Mouse (Mus musculus): ENCODE data around the gene Map3k12.
A peak's percentile ranks its signal among the peaks of the same experiment; 100 is the strongest.

The Map3k12 gene

GRCm38 (mm10) chr15:102503924-102504782 is 12.7 kb downstream of the Map3k12 start:
- DNase-seq (ENCODE audit: low read depth, low spot score) = no peak

- no peak for DNase-seq (ENCODE audit: low read depth, low spot score)
These were observed 13.4 kb downstream of the Map3k12 start, which contains the start of gene Gm10337 for GRCm38 (mm10) chr15:102503447-102503846. TSS of gene Gm10337 (plus strand) at chr15:102503722.

- DNase-seq (ENCODE audit: low read depth, low spot score) = no peak
These were observed 14.5 kb downstream of the Map3k12 start for GRCm38 (mm10) chr15:102502254-102502840.

GRCm38 (mm10) chr15:102501084-102501814 is 15.6 kb downstream of the Map3k12 start:
- DNase-seq (ENCODE audit: low read depth, low spot score) = no peak

DNA sequence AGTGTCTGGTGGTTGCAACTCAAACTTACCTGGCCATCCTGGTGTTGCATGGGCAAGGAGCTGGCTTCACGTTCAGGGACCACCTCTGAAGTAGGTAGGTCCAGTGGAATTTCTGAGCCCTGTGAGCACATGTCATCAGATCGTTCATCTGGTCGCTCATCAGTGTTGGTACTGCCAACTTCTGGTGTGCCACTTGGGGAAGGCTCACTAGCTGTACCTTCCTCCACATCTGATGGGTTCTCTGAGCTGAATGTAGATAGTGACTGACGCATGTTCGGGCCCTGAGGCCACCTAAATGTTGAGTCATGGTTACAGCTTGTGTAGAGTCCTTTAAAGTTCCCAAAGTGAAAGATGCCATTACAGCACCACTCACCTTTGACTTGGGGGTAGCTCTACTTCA is 16.4 kb downstream of the Map3k12 start:
- no peak for DNase-seq (ENCODE audit: low read depth, low spot score)

DNA sequence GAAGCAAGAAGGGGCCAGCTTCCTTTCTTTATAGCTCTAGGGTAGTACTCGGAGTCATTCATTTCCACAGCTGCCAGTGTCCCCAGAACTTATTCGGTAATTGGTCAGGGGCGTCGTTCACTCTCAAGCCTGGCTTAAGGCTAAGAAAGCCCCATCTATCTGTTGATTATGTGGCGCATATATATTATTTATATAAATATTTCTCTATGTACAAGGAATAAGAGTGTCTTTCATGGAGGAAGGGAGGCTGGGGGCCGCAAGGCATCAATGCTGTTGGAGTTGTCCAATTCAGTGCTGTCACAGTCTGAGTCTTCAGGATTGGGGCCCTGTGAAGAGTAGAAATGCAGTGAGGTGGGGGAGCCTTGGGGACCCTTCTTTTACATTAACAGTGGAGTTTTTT is 17.0 kb downstream of the Map3k12 start:
- DNase-seq (ENCODE audit: low read depth, low spot score) = no peak

DNA sequence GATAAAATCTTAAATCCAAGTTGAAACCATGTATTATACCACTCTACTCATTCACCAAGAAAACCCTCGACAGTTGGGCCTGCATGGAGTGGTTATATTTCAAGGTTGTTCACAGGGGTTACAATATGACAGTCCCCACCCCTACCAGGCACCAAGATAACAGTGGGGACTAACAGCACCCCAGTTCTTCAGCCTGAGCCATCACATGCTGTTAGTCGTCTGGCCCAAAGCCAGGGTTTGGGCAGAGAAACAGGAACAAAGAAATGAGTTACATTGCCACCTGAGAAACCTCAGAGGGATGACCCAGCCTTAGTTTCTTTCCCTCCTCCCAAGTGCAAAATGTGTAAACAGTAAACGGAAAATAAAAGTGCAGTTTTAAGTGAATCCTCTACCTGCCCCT is 17.5 kb downstream of the Map3k12 start:
- DNase-seq (ENCODE audit: low read depth, low spot score) = no peak

DNA sequence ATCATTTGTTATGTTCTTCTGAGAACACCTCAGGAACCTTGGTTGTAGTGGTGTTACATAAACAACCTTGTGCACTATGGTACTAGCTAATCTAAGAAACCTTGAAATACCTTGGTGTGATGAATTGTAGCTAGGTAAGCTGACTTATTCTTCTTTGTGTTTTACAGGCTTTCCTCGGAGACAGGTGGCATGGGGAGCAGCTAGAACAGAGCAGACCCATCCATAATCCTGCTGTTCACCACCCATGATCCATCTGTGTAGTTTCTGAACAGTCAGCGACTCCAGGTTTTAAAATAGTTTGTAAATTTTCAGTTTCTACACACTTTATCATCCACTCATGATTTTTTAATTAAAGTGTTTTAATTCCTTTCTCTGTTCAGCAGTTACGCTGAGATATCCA is 18.5 kb downstream of the Map3k12 start:
- no peak for DNase-seq (ENCODE audit: low read depth, low spot score)

- no peak for DNase-seq (ENCODE audit: low read depth, low spot score)
These were observed 29.2 kb downstream of the Map3k12 start for GRCm38 (mm10) chr15:102487664-102488063.

- DNase-seq (ENCODE audit: low read depth, low spot score) = no peak
These were observed 31.0 kb downstream of the Map3k12 start for GRCm38 (mm10) chr15:102485853-102486252.

- no peak for DNase-seq (ENCODE audit: low read depth, low spot score)
These were observed 33.7 kb downstream of the Map3k12 start for GRCm38 (mm10) chr15:102483136-102483535.

- no peak for DNase-seq (ENCODE audit: low read depth, low spot score)
These were observed 42.3 kb downstream of the Map3k12 start for GRCm38 (mm10) chr15:102474520-102474919.

DNA sequence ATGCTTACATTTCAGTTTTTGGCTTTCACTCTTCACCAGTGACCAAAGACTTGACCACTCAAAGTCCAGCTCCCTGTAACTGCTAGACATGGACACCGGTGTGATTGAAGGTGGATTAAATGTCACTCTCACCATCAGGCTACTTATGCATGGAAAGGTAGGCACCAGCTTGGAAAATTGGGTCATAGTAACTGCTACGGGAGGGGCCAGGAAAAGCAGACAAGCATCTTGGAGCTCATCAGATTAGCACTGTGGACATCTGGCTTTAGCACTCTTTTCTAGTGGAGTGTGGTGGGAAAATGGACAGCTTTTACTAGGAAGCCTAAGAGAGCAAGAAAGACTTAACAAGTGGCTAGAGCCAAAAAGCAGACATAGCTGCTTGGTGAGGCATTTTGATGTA is 43.6 kb downstream of the Map3k12 start:
- no peak for DNase-seq (ENCODE audit: low read depth, low spot score)

GRCm38 (mm10) chr15:102471727-102472126 is 45.1 kb downstream of the Map3k12 start:
- no peak for DNase-seq (ENCODE audit: low read depth, low spot score)

DNA sequence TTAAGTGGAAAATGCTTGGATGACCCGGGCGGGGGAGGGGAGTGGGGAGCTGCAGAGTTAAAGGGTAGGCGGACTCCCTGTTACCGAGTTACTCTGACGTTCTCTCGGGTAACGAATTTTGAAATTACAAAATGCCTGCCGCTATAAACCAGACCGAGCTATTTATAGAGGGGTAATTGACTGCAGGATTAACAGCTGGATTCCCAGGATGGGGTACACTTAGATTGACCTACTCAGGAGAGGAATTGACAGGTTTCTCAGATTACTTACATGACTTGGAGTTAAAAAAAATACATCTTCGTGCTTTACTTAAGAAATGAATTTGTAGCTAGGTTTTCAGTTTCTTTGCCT is 45.6 kb downstream of the Map3k12 start:
- DNase-seq (ENCODE audit: low read depth, low spot score) = no peak

GRCm38 (mm10) chr15:102470605-102471294 is 46.1 kb downstream of the Map3k12 start:
- DNase-seq (ENCODE audit: low read depth, low spot score) = peak; percentile 84

- DNase-seq (ENCODE audit: low read depth, low spot score) = peak; percentile 98
These were observed 46.7 kb downstream of the Map3k12 start, which contains the start of gene Pcbp2 for GRCm38 (mm10) chr15:102470183-102470604. TSS of gene Pcbp2 (plus strand) at chr15:102470539.

- peak; percentile 60 for DNase-seq (ENCODE audit: low read depth, low spot score)
These were observed 48.0 kb downstream of the Map3k12 start for GRCm38 (mm10) chr15:102468675-102469370.

DNA sequence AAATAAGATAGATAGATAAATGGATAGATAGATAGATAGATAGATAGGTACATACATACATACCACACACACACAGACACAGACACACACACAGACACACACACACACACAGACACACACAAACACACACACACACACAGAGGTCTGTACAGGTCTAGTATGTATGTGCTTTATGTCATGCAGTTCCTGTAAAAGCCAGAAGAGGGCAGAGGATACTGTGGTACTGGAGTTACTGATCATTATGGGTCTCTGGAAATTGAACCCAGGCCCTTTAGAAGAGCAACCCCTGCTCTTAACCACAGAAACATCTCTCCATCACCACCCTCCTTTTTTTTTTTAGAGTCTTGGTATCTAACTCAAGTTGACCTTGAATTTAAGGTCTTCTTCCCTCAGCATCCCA is 53.2 kb downstream of the Map3k12 start:
- DNase-seq (ENCODE audit: low read depth, low spot score) = peak; percentile 75

GRCm38 (mm10) chr15:102461430-102462075 is 55.3 kb downstream of the Map3k12 start:
- peak; percentile 66 for DNase-seq (ENCODE audit: low read depth, low spot score)

DNA sequence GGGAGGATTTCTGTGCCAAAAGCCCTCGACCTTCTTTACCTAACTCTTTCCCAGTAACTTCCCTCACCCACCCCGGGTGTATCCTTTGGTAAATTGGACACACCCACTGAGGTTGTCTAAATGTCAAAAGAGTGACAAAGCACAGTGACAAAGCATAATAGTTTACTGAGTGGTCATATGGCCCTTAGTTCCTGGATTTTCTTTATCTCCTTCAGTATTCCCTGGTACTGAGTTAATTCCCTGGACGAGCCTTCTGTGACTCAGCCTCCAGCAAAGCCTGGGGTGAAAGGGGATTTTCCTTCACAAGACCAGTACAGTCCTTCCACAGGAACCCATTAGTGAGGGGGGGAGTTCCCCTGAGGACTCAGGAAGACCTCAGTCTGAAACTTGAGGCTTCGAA is 55.9 kb downstream of the Map3k12 start:
- peak; percentile 64 for DNase-seq (ENCODE audit: low read depth, low spot score)

Data from R1 (cell line).